Mouse (Mus musculus) spleen, adult 2 months (tissue): Measurements from ENCODE around the gene Gm973.

ENCODE experiments used
- CTCF ChIP-seq: fragments of 200-500 bp; IDR thresholded peaks from 2 replicates; pipeline ENCODE4 v1.5.1; 2011; ENCODE audit warnings: mild to moderate bottlenecking, inconsistent platforms; ENCODE audit not compliant: insufficient read depth, insufficient read length, insufficient replicate concordance; ENCODE audit errors: extremely low read depth
- POLR2A ChIP-seq: fragments of 200-500 bp; IDR thresholded peaks from 2 replicates; pipeline ENCODE4 v1.6.1; 2011; ENCODE audit warnings: low read depth, low read length, inconsistent platforms

DNA sequence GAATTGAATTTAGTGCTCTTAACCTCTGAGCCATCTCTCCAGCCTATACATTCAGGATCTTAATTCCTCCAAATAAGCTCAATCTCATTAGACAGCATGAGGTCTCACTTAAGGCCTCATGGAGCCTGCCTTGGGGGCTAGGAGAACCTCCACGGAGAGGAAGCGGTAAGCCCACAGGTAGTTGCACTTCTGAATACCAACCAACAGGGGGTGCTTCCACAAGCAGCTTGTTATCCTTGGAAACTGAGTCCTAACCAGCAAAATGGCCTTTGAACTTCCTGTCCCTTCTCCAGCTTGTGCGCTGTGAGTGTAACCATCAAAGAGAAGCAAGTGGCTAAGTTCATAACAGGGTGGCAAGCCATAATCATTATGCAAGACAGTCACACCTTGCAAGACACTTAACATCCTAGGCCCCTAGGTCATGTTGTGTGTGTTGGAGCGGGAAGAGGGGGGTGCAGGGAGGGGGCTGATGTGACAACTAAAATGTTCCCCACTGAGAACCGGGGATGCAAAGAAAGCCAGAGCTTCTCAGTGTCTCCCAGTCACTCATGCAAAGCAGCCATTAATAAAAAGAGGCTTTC lies 7.4 kb downstream of the Gm973 start:
- TF ChIP-seq POLR2A (no peak), CTCF (no peak)
